Mouse (Mus musculus) lung, postnatal 14 days (tissue): ENCODE results near the gene Enc1.
"Not testable (repeated sequence)": the region's sequence is repeated elsewhere in the genome, so short reads cannot be mapped to it uniquely, and the experiment has no call there.

Source experiments
- DNase-seq: peaks from one replicate; pipeline ENCODE4 v3.0.0; 2021

The Enc1 gene

GRCm38 (mm10) chr13:97253418-97253981 lies 12.6 kb downstream of the Enc1 start:
- DNase-seq, result no peak

GRCm38 (mm10) chr13:97253994-97254393 lies 13.1 kb downstream of the Enc1 start:
- DNase-seq, result no peak

- DNase-seq, result no peak
These were observed 13.8 kb downstream of the Enc1 start for GRCm38 (mm10) chr13:97254564-97255164.

GRCm38 (mm10) chr13:97255976-97256848 lies 15.3 kb downstream of the Enc1 start:
- DNase-seq, result no peak

GRCm38 (mm10) chr13:97256849-97257379 lies 16.0 kb downstream of the Enc1 start:
- no peak for DNase-seq

- no peak for DNase-seq
These were observed 18.4 kb downstream of the Enc1 start for GRCm38 (mm10) chr13:97259271-97259670.

- DNase-seq, result no peak
These were observed 19.7 kb downstream of the Enc1 start for GRCm38 (mm10) chr13:97260456-97261180.

- DNase-seq, result no peak
These were observed 20.6 kb downstream of the Enc1 start for GRCm38 (mm10) chr13:97261549-97261948.

GRCm38 (mm10) chr13:97262676-97263075 lies 21.8 kb downstream of the Enc1 start:
- no peak for DNase-seq

GRCm38 (mm10) chr13:97265534-97265933 lies 24.6 kb downstream of the Enc1 start:
- DNase-seq, result not testable (repeated sequence)

GRCm38 (mm10) chr13:97270723-97271122 lies 29.8 kb downstream of the Enc1 start:
- no peak for DNase-seq

GRCm38 (mm10) chr13:97271641-97272040 lies 30.7 kb downstream of the Enc1 start:
- DNase-seq, result no peak

- no peak for DNase-seq
These were observed 33.9 kb downstream of the Enc1 start for GRCm38 (mm10) chr13:97274757-97275156.

- no peak for DNase-seq
These were observed 34.6 kb downstream of the Enc1 start for GRCm38 (mm10) chr13:97275482-97275881.

- DNase-seq, result no peak
These were observed 41.4 kb downstream of the Enc1 start for GRCm38 (mm10) chr13:97282051-97282910.

GRCm38 (mm10) chr13:97282911-97283281 lies 42.0 kb downstream of the Enc1 start:
- DNase-seq, result no peak

- no peak for DNase-seq
These were observed 46.1 kb downstream of the Enc1 start for GRCm38 (mm10) chr13:97287046-97287445.

GRCm38 (mm10) chr13:97290747-97291146 lies 49.8 kb downstream of the Enc1 start:
- DNase-seq, result no peak

GRCm38 (mm10) chr13:97291354-97291753 lies 50.4 kb downstream of the Enc1 start:
- no peak for DNase-seq

GRCm38 (mm10) chr13:97292026-97292425 lies 51.1 kb downstream of the Enc1 start:
- DNase-seq, result no peak

- DNase-seq, result no peak
These were observed 51.7 kb downstream of the Enc1 start for GRCm38 (mm10) chr13:97292451-97293245.
